Mouse (Mus musculus) neural tube, embryonic 13.5 days (tissue): ENCODE data around the gene Ccdc155. TPM values are rescaled to one million over a fixed set of nuclear protein-coding genes. Genes with fewer than 3 reads are reported as not detected.

Source experiments
- ATAC-seq: fragments of 200-750 bp; cut with Nextera tagmentation; 2 replicates; pipeline ENCODE4 v1.8.0; 2017; ENCODE audit warnings: low read depth, mild to moderate bottlenecking, moderate TSS enrichment, moderate library complexity
- H3K27ac ChIP-seq: fragments of 300-500 bp; sonication (generic); replicated peaks from 2 replicates; pipeline ENCODE4 v1.5.1; 2015; ENCODE audit warnings: moderate library complexity, mild to moderate bottlenecking, inconsistent platforms
- H3K27me3 ChIP-seq: fragments of 300-500 bp; sonication (generic); 2 replicates; pipeline ENCODE4 v1.6.1; 2015; ENCODE audit warnings: mild to moderate bottlenecking, inconsistent platforms
- H3K36me3 ChIP-seq: fragments of 300-500 bp; sonication (generic); 2 replicates; pipeline ENCODE4 v1.6.1; 2015; ENCODE audit warnings: mild to moderate bottlenecking, inconsistent platforms
- H3K4me1 ChIP-seq: fragments of 300-500 bp; sonication (generic); replicated peaks from 2 replicates; pipeline ENCODE4 v1.6.1; 2015; ENCODE audit warnings: inconsistent platforms
- H3K4me2 ChIP-seq: fragments of 300-500 bp; sonication (generic); 2 replicates; pipeline ENCODE4 v1.6.1; 2015; ENCODE audit warnings: inconsistent platforms, mild to moderate bottlenecking, moderate library complexity
- H3K4me3 ChIP-seq: fragments of 300-500 bp; sonication (generic); 2 replicates; pipeline ENCODE4 v1.5.1; 2015; ENCODE audit warnings: mild to moderate bottlenecking, inconsistent platforms
- H3K9ac ChIP-seq: fragments of 300-500 bp; sonication (generic); 2 replicates; pipeline ENCODE4 v1.6.1; 2015; ENCODE audit warnings: moderate library complexity, mild to moderate bottlenecking, inconsistent platforms
- H3K9me3 ChIP-seq: fragments of 300-500 bp; sonication (generic); 2 replicates; pipeline ENCODE4 v1.6.1; 2016; ENCODE audit warnings: inconsistent platforms
- WGBS: fragments of 180-500 bp; shearing (Covaris S2); methylation state at CpG from one replicate; pipeline ENCODE4 v1.1.7; 2015; 5-methylcytosine and 5-hydroxymethylcytosine counted together
- polyA plus RNA-seq: library from polyadenylated mRNA; unstranded; fragments of >200 nt; fragmentation: Nextera tagmentation; extraction: Ambion mirVana; gene quantifications from 2 replicates; pipeline ENCODE4 v1.2.1, GENCODE M21; 2015

Gene Ccdc155
- polyA plus RNA-seq, 1 experiment from 2014 or later, result 0.29 TPM

- Histone ChIP-seq H3K4me2 (peak overlapping the region; percentile 41), H3K4me1 (peaks cover 29% of the 10 kb centered on the region), H3K9me3 (no peaks in the 10 kb centered on the region), H3K9ac (peak overlapping the region; percentile 49), H3K27me3 (peaks cover 52% of the 10 kb centered on the region), H3K27ac (peak overlapping the region; percentile 28; the same call in 1 of the 2 replicates), H3K36me3 (peaks cover 21% of the 10 kb centered on the region), H3K4me3 (0 out of 2 replicates have a peak overlapping the region, but pooled peaks have one; percentile 8)
- 8% methylated on average over 29 of the region's 29 CpGs for WGBS
- no peak; the same call in 1 of the 2 replicates for ATAC-seq
Observed at GRCm38 (mm10) chr7:45234333-45234841, 29.7 kb upstream of the Ccdc155 start.

GRCm38 (mm10) chr7:45233580-45234332, 29.1 kb upstream of the Ccdc155 start:
- Histone ChIP-seq H3K4me3 (no peak overlapping the region), H3K9me3 (no peaks in the 10 kb centered on the region), H3K36me3 (peaks cover 27% of the 10 kb centered on the region), H3K4me1 (peaks cover 29% of the 10 kb centered on the region), H3K27me3 (peaks cover 46% of the 10 kb centered on the region), H3K27ac (peak overlapping the region; percentile 28; the same call in 1 of the 2 replicates), H3K9ac (peak overlapping the region; percentile 49), H3K4me2 (peak overlapping the region; percentile 41)
- no peak for ATAC-seq
- WGBS, result 28% methylated on average over 20 of the region's 20 CpGs

GRCm38 (mm10) chr7:45232716-45233465, 28.2 kb upstream of the Ccdc155 start:
- Histone ChIP-seq H3K4me2 (no peak overlapping the region), H3K9me3 (no peaks in the 10 kb centered on the region), H3K27me3 (peaks cover 37% of the 10 kb centered on the region), H3K27ac (no peak overlapping the region), H3K4me1 (peaks cover 29% of the 10 kb centered on the region), H3K9ac (no peak overlapping the region), H3K4me3 (no peak overlapping the region), H3K36me3 (peaks cover 36% of the 10 kb centered on the region)
- ATAC-seq, result no peak
- 67% methylated on average over 13 of the region's 13 CpGs for WGBS

DNA sequence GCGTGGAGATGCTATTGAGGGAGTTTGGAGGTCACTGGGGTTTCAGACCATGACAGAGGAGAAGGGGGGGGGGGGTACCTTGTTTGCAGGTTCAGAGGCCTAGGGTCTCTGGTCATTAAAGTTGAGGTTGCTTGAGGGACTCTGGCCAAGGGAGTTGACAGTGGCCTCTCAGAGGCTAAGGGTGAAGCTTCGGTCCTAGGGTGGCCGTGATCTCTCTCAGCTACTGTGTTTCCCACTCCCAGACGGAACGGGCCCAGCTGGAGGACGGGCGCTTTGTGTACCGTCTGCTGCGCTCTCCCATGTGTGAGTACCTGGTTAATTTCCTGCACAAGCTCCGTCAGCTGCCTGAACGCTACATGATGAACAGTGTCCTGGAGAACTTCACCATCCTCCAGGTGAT, 27.2 kb upstream of the Ccdc155 start:
- 90% methylated on average over 11 of the region's 11 CpGs for WGBS
- ATAC-seq, result no peak
- Histone ChIP-seq H3K4me2 (no peak overlapping the region), H3K36me3 (peaks cover 38% of the 10 kb centered on the region), H3K27me3 (peaks cover 31% of the 10 kb centered on the region), H3K9me3 (no peaks in the 10 kb centered on the region), H3K4me3 (no peak overlapping the region), H3K9ac (no peak overlapping the region), H3K4me1 (peaks cover 29% of the 10 kb centered on the region), H3K27ac (no peak overlapping the region)

DNA sequence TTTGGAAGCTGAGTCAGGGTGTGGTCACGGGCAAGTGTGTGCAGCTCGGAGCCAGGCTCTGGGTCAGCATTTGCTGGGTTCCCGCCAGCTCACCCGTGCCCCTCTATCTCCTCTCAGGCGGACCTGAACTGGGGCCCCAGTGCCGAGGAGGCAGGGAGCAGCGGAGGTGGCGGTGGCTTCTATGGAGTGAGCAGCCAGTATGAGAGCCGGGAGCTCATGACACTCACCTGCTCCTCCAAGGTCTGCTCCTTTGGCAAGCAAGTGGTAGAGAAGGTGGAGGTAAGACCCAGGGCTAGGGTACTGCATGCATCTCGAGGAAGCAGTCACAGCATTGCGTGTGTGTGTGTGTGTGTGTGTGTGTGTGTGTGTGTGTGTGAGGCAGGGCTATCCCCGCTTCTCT, 26.5 kb upstream of the Ccdc155 start:
- ATAC-seq, result no peak
- no peak overlapping the region for H3K9ac ChIP-seq
- WGBS, result 93% methylated on average over 12 of the region's 12 CpGs
- no peak overlapping the region for H3K4me3 ChIP-seq
- no peaks in the 10 kb centered on the region for H3K9me3 ChIP-seq
- H3K4me1 ChIP-seq, result peaks cover 29% of the 10 kb centered on the region
- no peak overlapping the region for H3K4me2 ChIP-seq
- H3K27me3 ChIP-seq, result peaks cover 24% of the 10 kb centered on the region
- H3K27ac ChIP-seq, result no peak overlapping the region
- H3K36me3 ChIP-seq, result peaks cover 45% of the 10 kb centered on the region

GRCm38 (mm10) chr7:45229459-45230203, 24.9 kb upstream of the Ccdc155 start:
- H3K4me3 ChIP-seq, result no peak overlapping the region
- whole genome bisulfite sequencing, result 90% methylated on average over 7 of the region's 7 CpGs
- H3K27ac ChIP-seq, result no peak overlapping the region

DNA sequence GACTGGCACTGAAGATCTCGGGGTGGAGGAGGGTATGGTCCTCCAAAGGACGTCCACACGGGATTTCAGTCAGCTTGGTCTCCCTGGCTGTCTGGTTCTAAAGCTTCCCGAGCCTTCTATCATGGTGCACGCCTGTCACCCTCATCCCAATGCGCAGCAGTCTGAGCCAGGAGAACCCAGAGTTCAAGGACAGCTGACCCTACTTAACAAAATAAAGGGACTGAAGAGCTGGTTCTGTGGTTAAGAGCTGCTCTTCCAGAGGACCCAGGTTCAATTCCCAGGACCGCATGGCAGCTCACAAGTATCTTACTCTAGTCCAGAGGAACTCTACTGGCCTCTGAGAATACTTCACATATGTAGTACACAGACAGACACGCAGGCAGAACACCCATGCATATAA, 24.4 kb upstream of the Ccdc155 start:
- no peak for ATAC-seq
- H3K9me3 ChIP-seq, result no peaks in the 10 kb centered on the region
- H3K4me2 ChIP-seq, result no peak overlapping the region
- no peak overlapping the region for H3K9ac ChIP-seq
- H3K4me1 ChIP-seq, result peaks cover 12% of the 10 kb centered on the region
- H3K27me3 ChIP-seq, result peaks cover 5% of the 10 kb centered on the region
- no peak overlapping the region for H3K4me3 ChIP-seq
- no peak overlapping the region for H3K27ac ChIP-seq
- 93% methylated on average over 8 of the region's 8 CpGs for WGBS
- H3K36me3 ChIP-seq, result peaks cover 57% of the 10 kb centered on the region

More at GRCm38 (mm10) chr7:45229459-45230203, 24.9 kb upstream of the Ccdc155 start:
- peaks cover 57% of the 10 kb centered on the region for H3K36me3 ChIP-seq
- peaks cover 18% of the 10 kb centered on the region for H3K4me1 ChIP-seq
- no peak for ATAC-seq
- H3K4me2 ChIP-seq, result no peak overlapping the region
- no peaks in the 10 kb centered on the region for H3K9me3 ChIP-seq
- H3K27me3 ChIP-seq, result peaks cover 10% of the 10 kb centered on the region
- H3K9ac ChIP-seq, result no peak overlapping the region

GRCm38 (mm10) chr7:45228548-45228947, 23.9 kb upstream of the Ccdc155 start:
- H3K27ac ChIP-seq, result no peak overlapping the region

DNA sequence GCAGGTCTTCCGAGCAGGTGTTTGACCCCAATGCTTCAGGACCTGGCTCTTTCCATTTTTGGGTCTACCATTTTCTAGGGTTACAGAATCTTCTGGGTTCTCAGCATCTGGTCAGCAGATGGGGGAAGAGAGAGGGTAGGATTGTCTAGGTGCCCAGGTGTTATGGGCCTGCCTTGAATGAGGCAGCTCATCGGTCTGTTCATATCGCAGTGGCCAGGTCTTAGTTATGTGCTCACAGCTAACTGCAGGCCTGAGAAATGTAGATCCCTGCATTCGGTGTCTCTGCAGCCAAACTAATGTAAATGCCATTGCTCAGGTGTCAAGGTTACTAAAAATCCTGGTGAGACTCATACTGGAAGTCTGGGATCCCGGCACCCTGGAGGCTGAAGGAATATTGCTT, 21.7 kb upstream of the Ccdc155 start:
- Histone ChIP-seq H3K27me3 (no peaks in the 10 kb centered on the region), H3K36me3 (peaks cover 59% of the 10 kb centered on the region), H3K9ac (no peak overlapping the region), H3K9me3 (no peaks in the 10 kb centered on the region), H3K27ac (no peak overlapping the region), H3K4me1 (no peaks in the 10 kb centered on the region), H3K4me2 (no peak overlapping the region), H3K4me3 (no peak overlapping the region)
- 96% methylated on average over 5 of the region's 5 CpGs for WGBS
- ATAC-seq, result no peak

More at GRCm38 (mm10) chr7:45228548-45228947, 23.9 kb upstream of the Ccdc155 start:
- ATAC-seq, result no peak
- Histone ChIP-seq H3K9me3 (no peaks in the 10 kb centered on the region), H3K36me3 (peaks cover 60% of the 10 kb centered on the region), H3K4me3 (no peak overlapping the region), H3K9ac (no peak overlapping the region), H3K4me2 (no peak overlapping the region), H3K27me3 (no peaks in the 10 kb centered on the region), H3K4me1 (peaks cover 7% of the 10 kb centered on the region)
- 97% methylated on average over 18 of the region's 18 CpGs for WGBS

DNA sequence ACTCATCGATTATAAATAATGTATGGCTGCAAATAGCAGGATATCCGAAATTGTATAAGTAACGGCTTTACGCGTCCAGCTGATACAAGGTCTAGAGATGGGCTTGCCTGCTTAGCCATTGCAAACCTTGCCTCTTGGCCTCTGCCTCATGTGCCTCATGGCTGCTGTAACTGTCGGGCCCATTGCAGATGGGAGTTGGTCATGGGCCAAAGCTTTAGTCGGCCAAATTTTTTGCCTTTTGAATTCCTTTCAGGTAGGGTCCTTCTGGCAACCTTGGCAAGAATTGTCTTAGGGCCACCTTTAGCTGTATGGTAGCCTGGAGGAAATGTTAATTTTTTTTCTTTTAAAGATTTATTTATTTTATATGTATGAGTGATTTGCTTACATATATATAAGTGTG, 20.1 kb upstream of the Ccdc155 start:
- Histone ChIP-seq H3K4me2 (no peak overlapping the region), H3K27ac (no peak overlapping the region), H3K27me3 (no peaks in the 10 kb centered on the region), H3K36me3 (peaks cover 64% of the 10 kb centered on the region), H3K4me3 (no peak overlapping the region), H3K9me3 (no peaks in the 10 kb centered on the region), H3K4me1 (0 out of 2 replicates have a peak, but pooled peaks cover 6% of the 10 kb centered on the region), H3K9ac (no peak overlapping the region)
- ATAC-seq, result no peak
- 95% methylated on average over 7 of the region's 7 CpGs for WGBS

DNA sequence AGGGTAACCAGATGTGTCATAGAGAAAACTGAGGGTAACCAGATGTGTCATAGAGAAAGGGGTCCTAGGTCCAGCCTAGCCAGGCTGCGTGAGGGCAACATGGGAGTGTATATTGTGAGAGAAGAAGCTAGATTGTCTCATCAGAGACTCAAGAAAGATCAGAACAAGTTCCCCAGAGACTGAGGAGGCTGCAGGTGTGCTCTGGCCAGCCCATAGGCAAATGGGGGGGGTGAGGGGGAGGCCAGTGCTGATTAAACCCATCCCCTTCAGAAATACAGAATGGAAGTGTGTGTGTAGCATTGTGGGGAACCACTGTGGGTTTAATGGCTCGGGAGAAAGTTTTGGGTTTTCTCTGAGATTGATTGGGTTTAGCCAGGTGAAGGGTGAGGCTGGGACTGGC, 17.0 kb upstream of the Ccdc155 start:
- no peak for ATAC-seq
- Histone ChIP-seq H3K9ac (no peak overlapping the region), H3K4me3 (no peak overlapping the region), H3K4me1 (peaks cover 27% of the 10 kb centered on the region), H3K27me3 (no peaks in the 10 kb centered on the region), H3K9me3 (no peaks in the 10 kb centered on the region), H3K4me2 (no peak overlapping the region), H3K36me3 (peaks cover 54% of the 10 kb centered on the region), H3K27ac (no peak overlapping the region)
- 96% methylated on average over 2 of the region's 2 CpGs for whole genome bisulfite sequencing
